Mouse (Mus musculus): ENCODE data around the gene Tat. TPM values are rescaled to one million over a fixed set of nuclear protein-coding genes. Genes with fewer than 3 reads are reported as not detected.

Gene Tat
- total and polyA plus RNA-seq, 3 experiments, result not detected

- no peaks in the 10 kb centered on the region for H3K36me3 ChIP-seq (ENCODE audit: control insufficient read depth in 1 of 2, insufficient read depth in 2 of 2, low read length in 2 of 2)
- H3K4me3 ChIP-seq (ENCODE audit: control insufficient read depth in 1 of 2, insufficient read depth in 1 of 2, low read depth in 2 of 2, low read length in 2 of 2), result no peak overlapping the region
- no peak for TF ChIP-seq TBP (IDR thresholded peaks at IDR 0.05; ENCODE audit: low read depth, low read length)
- no peak for TF ChIP-seq GATA1 (IDR thresholded peaks at IDR 0.05; ENCODE audit: low read depth, low read length)
- no peak for TF ChIP-seq POLR2AphosphoS2 (IDR thresholded peaks at IDR 0.05; ENCODE audit: low read length)
- TF ChIP-seq CTCF (IDR thresholded peaks at IDR 0.05 in 2 of 3, conservative IDR thresholded peaks at IDR 0.05 in 1 of 3; ENCODE audit: control insufficient read depth in 1 of 3, insufficient read depth in 1 of 3, low read depth in 2 of 3, low read length in 3 of 3, poor library complexity in 1 of 3, severe bottlenecking in 1 of 3), result no peak
- no peak for TF ChIP-seq TAL1 (IDR thresholded peaks at IDR 0.05; ENCODE audit: low read length)
- TF ChIP-seq RAD21 (IDR thresholded peaks at IDR 0.05; ENCODE audit: low read depth, low read length), result no peak
- TF ChIP-seq USF2 (IDR thresholded peaks at IDR 0.05; ENCODE audit: borderline replicate concordance in 1 of 2, insufficient read depth in 1 of 2, low read depth in 1 of 2, low read length in 2 of 2), result no peak
- TF ChIP-seq JUND (IDR thresholded peaks at IDR 0.05; ENCODE audit: low read depth, low read length), result no peak
- TF ChIP-seq MEF2A (IDR thresholded peaks at IDR 0.05; ENCODE audit: extremely low read depth, insufficient replicate concordance, low read depth, low read length, poor library complexity, severe bottlenecking), result no peak
- TF ChIP-seq ELF1 (IDR thresholded peaks at IDR 0.05; ENCODE audit: low read depth, low read length), result no peak
- TF ChIP-seq SMC3 (IDR thresholded peaks at IDR 0.05; ENCODE audit: low read depth, low read length), result no peak
- no peak for TF ChIP-seq UBTF (IDR thresholded peaks at IDR 0.05; ENCODE audit: borderline replicate concordance, insufficient read depth, low read depth, low read length)
- TF ChIP-seq SIN3A (IDR thresholded peaks at IDR 0.05; ENCODE audit: low read length), result no peak
- no peak for TF ChIP-seq BHLHE40 (IDR thresholded peaks at IDR 0.05; ENCODE audit: borderline replicate concordance, low read depth, low read length)
- no peaks in the 10 kb centered on the region for H3K27me3 ChIP-seq (ENCODE audit: control insufficient read depth in 1 of 2, insufficient read depth in 2 of 2, low read length in 2 of 2)
- H3K4me1 ChIP-seq (ENCODE audit: control insufficient read depth in 1 of 2, insufficient read depth in 2 of 2, low read length in 2 of 2), result no peaks in the 10 kb centered on the region
- no peaks in the 10 kb centered on the region for H3K9me3 ChIP-seq (replicated peaks; ENCODE audit: insufficient read depth, low read length)
- no peak overlapping the region for H3K27ac ChIP-seq (ENCODE audit: control insufficient read depth, low read depth, low read length)
- DNase-seq (ENCODE audit: low read depth, low spot score), result no peak
- no peak overlapping the region for H3K9ac ChIP-seq (ENCODE audit: control insufficient read depth, low read depth, low read length, poor library complexity, severe bottlenecking)
- H3K79me2 ChIP-seq (ENCODE audit: control insufficient read depth, insufficient read depth, low read length, poor library complexity), result no peaks in the 10 kb centered on the region
Observed at GRCm38 (mm10) chr8:109954486-109954948, 35.7 kb upstream of the Tat start.

DNA sequence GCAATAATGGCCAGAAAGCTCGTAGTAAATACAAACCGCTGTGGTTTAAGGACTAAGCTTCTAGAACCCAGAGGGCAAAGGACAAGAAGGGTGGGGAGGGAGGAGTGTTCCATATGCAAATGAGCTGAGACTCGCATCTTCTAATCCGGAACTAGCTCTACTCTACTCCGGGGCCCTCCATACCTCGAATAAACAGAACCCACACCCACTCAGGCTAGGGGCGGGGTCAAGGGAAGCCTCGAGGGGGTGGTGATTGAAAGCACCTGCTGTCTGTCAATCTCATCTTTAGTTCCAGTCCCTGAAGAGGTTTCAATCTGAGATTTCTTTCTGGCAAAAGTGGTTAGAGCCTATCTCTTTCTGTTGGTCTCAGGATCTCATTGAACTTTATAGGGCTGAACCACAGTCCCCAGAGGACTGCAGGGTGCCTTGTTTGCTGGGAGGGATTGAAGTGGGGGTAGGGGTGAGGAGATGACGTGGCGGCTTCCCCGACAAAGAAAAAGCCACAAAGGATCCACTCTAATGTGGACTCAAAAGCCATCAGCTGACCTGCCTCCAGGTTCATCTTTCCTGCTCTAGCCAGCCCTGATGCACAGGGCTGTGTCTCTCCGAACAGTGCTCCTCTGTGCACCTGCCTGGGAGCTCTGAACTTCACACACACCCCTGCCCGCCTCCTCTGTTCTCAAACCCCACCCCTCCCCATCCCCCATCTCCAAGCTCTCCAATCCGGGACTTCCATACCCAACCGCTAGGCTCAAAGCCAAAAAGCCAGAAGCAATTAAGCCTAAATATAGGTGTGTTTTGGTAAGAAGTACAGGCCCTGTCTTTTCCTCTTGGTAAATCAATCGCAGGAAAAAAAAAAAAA is 32.8 kb upstream of the Tat start:
- peak; percentile 48 for DNase-seq (ENCODE audit: low read depth, low spot score)
- Histone ChIP-seq H3K27me3 (ENCODE audit: control insufficient read depth in 1 of 2, insufficient read depth in 2 of 2, low read length in 2 of 2) (no peaks in the 10 kb centered on the region), H3K9ac (ENCODE audit: control insufficient read depth, low read depth, low read length, poor library complexity, severe bottlenecking) (no peak overlapping the region), H3K4me1 (ENCODE audit: control insufficient read depth in 1 of 2, insufficient read depth in 2 of 2, low read length in 2 of 2) (0 out of 4 replicates have a peak, but pooled peaks cover 0 to 2% of the 10 kb centered on the region in 2 experiments), H3K36me3 (ENCODE audit: control insufficient read depth in 1 of 2, insufficient read depth in 2 of 2, low read length in 2 of 2) (peaks cover 0 to 1% of the 10 kb centered on the region in 2 experiments; a peak in 2 of 4 replicates), H3K4me3 (ENCODE audit: control insufficient read depth in 1 of 2, insufficient read depth in 1 of 2, low read depth in 2 of 2, low read length in 2 of 2) (no peak overlapping the region), H3K9me3 (replicated peaks; ENCODE audit: insufficient read depth, low read length) (no peaks in the 10 kb centered on the region), H3K27ac (ENCODE audit: control insufficient read depth, low read depth, low read length) (no peak overlapping the region), H3K79me2 (ENCODE audit: control insufficient read depth, insufficient read depth, low read length, poor library complexity) (no peaks in the 10 kb centered on the region)
- TF ChIP-seq SMC3 (IDR thresholded peaks at IDR 0.05; ENCODE audit: low read depth, low read length), result no peak
- TF ChIP-seq RCOR1 (IDR thresholded peaks at IDR 0.05; ENCODE audit: low read depth, low read length), result no peak
- TF ChIP-seq ZC3H11A (IDR thresholded peaks at IDR 0.05; ENCODE audit: low read depth, low read length), result no peak
- no peak for TF ChIP-seq ZMIZ1 (IDR thresholded peaks at IDR 0.05; ENCODE audit: low read depth, low read length)
- TF ChIP-seq GABPA (IDR thresholded peaks at IDR 0.05; ENCODE audit: low read depth, low read length), result no peak
- no peak for TF ChIP-seq POLR2AphosphoS5 (IDR thresholded peaks at IDR 0.05; ENCODE audit: borderline replicate concordance, low read depth, low read length)
